ENCODE assay signal across 25 mouse cellular contexts in genomic region chr7:129155577-129155976, GRCm38 (mm10).
"Had no signal": no experiment of that assay in that cellular context is flagged by ENCODE, and none has a peak within 500 bp of the region (broad histone marks: within the 10 kb centered on the region; RNA-seq: fewer than 3 reads in every experiment).

No protein-coding gene starts in this region.

- H3K4me3 ChIP-seq: heart, embryonic 10.5 days; heart, embryonic 13.5 days; heart, embryonic 15.5 days; hindbrain, embryonic 13.5 days; hindbrain, embryonic 15.5 days; kidney, embryonic 15.5 days; limb, embryonic 13.5 days; limb, embryonic 15.5 days; liver, embryonic 12.5 days had no signal

- H3K27ac ChIP-seq: heart, embryonic 10.5 days; heart, embryonic 13.5 days; heart, embryonic 15.5 days; hindbrain, embryonic 13.5 days; hindbrain, embryonic 15.5 days; hindbrain, postnatal 0 days; kidney, embryonic 15.5 days; kidney, postnatal 0 days; limb, embryonic 13.5 days; limb, embryonic 15.5 days; liver, embryonic 12.5 days had no signal

- DNase-seq: gastrocnemius, postnatal 14 days; gastrocnemius, postnatal 36 days; heart, adult 18-20 months; heart, postnatal 14 days; heart, postnatal 36 days; kidney, adult 11 months; kidney, adult 2 months; kidney, adult 9 months; kidney, postnatal 14 days; kidney, postnatal 36 days; layer of hippocampus, adult 9-11 months; layer of hippocampus, postnatal 36 days; left cerebral cortex, postnatal 4 days had no signal

- H3K4me1 ChIP-seq: heart, embryonic 10.5 days; heart, embryonic 13.5 days; heart, embryonic 15.5 days; hindbrain, embryonic 13.5 days; hindbrain, embryonic 15.5 days; kidney, embryonic 15.5 days; limb, embryonic 13.5 days; limb, embryonic 15.5 days; liver, embryonic 12.5 days had no signal

- H3K27me3 ChIP-seq: heart, embryonic 13.5 days; heart, embryonic 15.5 days; hindbrain, embryonic 13.5 days; hindbrain, embryonic 15.5 days; kidney, embryonic 15.5 days; limb, embryonic 13.5 days; limb, embryonic 15.5 days; liver, embryonic 12.5 days had no signal

- H3K9ac ChIP-seq: heart, embryonic 13.5 days; heart, embryonic 15.5 days; hindbrain, embryonic 13.5 days; hindbrain, embryonic 15.5 days; kidney, embryonic 15.5 days; limb, embryonic 13.5 days; limb, embryonic 15.5 days; liver, embryonic 12.5 days had no signal

- H3K4me2 ChIP-seq: heart, embryonic 13.5 days; heart, embryonic 15.5 days; hindbrain, embryonic 13.5 days; hindbrain, embryonic 15.5 days; kidney, embryonic 15.5 days; limb, embryonic 13.5 days; limb, embryonic 15.5 days; liver, embryonic 12.5 days had no signal

- H3K36me3 ChIP-seq: heart, embryonic 10.5 days; heart, embryonic 13.5 days; heart, embryonic 15.5 days; hindbrain, embryonic 13.5 days; hindbrain, embryonic 15.5 days; kidney, embryonic 15.5 days; limb, embryonic 13.5 days; limb, embryonic 15.5 days; liver, embryonic 12.5 days had no signal

- H3K9me3 ChIP-seq: heart, embryonic 10.5 days; heart, embryonic 13.5 days; heart, embryonic 15.5 days; hindbrain, embryonic 15.5 days; kidney, embryonic 15.5 days; limb, embryonic 13.5 days; limb, embryonic 15.5 days; liver, embryonic 12.5 days had no signal

- ATAC-seq: hindbrain, postnatal 0 days; intestine, embryonic 16.5 days; liver, embryonic 12.5 days had no signal
